Mouse (Mus musculus): ENCODE results near the gene Mphosph9.

Mphosph9 gene

GRCm38 (mm10) chr5:124210281-124211016 lies 117.3 kb downstream of the Mphosph9 start:
- peak; percentile 17 for DNase-seq

DNA sequence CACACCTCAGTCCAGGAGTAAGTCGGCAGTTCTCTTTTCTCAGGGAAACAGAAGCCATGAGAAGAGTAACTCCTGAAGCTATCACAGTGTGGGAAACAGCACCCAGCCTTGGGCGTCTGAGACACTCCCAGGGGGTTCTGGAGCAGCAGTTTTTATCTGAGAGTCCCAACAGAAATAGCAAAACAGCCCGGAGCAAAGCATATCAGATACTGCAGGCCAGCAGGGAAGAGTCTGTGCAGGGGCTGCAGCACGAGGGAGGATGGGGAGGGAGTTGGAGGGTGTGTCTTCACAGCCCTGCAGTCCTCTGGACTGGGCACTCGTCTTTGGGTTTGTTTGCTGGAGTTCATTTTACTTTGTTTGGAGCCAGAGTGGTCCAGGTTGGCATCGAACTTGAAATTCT lies 117.9 kb downstream of the Mphosph9 start:
- DNase-seq = no peak

GRCm38 (mm10) chr5:124208030-124208429 lies 119.7 kb downstream of the Mphosph9 start:
- DNase-seq = no peak

DNA sequence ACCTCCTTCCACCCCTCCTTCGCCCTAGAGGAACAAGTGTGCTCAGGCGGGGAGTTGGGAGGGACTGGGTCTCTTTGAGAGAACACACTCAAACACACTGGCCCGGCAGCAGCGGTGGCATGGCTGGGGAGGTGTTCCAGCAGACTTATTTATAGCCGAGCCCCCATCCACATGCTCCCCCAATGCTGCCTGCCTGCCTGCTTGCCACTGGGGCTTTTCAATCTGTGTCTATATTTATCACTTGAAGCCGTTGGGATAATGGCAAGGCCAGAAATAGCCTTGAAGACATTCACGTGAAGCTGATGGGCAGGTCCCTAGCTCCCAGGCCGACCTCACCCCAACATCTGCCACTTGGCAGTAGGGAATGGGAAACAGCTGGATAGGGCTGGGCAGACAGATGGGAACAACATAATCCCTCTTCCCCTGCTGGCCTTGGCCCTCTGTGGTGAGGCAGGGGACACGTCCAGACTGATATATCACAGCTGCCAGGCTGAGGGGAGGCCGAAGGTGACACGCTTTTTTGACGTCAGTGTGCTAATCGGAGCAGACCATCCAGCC lies 121.2 kb downstream of the Mphosph9 start:
- DNase-seq = no peak

GRCm38 (mm10) chr5:124205809-124206380 lies 121.9 kb downstream of the Mphosph9 start:
- no peak for DNase-seq

- no peak for DNase-seq
Observed at GRCm38 (mm10) chr5:124205211-124205610, 122.6 kb downstream of the Mphosph9 start.

- no peak for DNase-seq
Observed at GRCm38 (mm10) chr5:124204127-124204794, 123.5 kb downstream of the Mphosph9 start.

- no peak for DNase-seq
Observed at GRCm38 (mm10) chr5:124203251-124203650, 124.5 kb downstream of the Mphosph9 start.

DNA sequence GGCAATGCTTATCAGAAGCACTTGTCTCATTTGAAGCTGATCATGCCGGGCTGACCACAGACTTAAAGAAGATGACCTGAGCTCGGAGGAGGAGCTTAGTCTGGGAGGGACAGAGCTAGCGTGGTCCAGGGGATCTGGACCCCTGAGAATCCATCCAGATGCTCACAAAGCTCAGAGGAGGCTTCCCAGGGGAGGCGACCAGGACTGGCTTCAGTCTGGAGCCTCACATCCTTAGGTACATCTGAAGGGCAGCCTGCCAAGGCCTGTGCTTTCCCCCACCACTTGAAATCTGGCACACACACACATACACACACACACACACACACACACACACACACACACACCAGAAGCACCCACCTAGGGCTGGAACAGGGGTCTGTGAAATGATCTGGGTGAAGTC lies 125.7 kb downstream of the Mphosph9 start:
- DNase-seq = no peak

DNA sequence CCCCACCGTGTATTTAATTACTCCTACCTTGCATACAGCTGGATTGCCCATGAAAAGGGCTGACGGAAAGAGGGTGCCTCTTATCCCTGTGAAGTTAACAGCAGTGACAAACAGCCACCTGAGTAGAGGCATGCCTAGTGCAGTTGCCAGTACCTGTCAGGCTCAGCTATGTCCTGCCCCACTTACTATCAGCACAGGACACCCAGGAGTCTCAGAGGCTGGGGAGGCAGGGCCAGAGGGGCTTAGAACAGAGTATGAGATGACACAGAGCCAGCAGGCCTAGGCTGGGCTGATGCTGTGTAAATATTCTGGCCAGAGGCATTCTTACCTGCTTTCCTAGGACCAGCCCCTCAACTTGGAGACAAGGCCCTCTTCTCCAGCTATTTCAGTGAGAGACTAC lies 126.2 kb downstream of the Mphosph9 start:
- DNase-seq = no peak

All from thymus, postnatal 14 days (tissue).